7 mouse cellular contexts compared by ENCODE assay signal in the genomic region with DNA sequence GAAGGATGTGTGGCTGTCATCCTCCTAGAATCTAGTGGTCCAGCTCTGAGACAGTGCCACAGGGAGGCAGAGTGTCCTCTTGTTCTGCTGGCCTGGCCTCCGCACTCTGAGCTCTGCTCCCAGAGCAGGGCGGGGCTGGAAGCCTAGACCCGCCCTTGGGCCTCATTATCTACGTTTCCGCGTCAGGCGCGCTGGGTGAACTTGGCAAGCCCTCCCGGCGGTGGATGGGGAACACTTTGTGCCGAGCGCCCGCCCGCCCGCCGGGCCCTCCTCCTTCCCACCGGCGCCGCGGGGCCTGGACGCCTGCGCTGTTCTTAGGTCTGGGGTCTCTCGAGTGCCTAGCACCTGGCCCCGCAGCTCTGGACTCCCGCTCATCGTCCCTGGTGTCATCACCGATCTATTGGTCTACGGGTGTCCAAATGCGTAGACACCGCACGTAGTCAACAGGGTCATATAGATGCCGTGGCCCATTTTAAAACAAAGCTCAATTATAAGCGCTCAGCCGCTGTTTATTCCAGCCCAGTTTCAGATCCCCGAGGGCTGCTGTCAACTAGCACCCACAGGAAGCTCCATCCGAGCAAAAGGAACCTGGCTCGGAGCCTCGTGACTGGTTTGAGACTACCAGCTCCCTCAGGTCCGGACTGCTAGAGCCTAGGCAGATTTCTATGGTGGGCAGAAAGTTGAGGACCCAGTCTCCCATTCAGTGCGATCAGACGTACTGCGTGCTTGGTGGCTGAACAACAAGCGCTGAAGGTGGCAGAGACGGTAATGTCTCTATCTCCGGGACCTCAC. TPM values are rescaled to one million over a fixed set of nuclear protein-coding genes. Genes with fewer than 3 reads are reported as not detected.
DNase-seq lines count a peak whose midpoint lies in the region; ATAC-seq and TF ChIP-seq lines count a peak whose summit lies in the region.

No protein-coding gene starts in this region.

- H3K27ac ChIP-seq in bone marrow, adult 2 months (ENCODE audit: control insufficient read depth, insufficient read depth, low read depth, low read length, poor library complexity): peak overlapping the region; percentile 50
- no peak overlapping the region for H3K27ac ChIP-seq in embryonic fibroblast, embryonic 13.5 days (ENCODE audit: insufficient read depth, low read length)
- H3K27ac ChIP-seq in limb, embryonic 12.5 days: no peak overlapping the region
- no peak overlapping the region for H3K27ac ChIP-seq in midbrain, embryonic 13.5 days
- H3K27ac ChIP-seq in small intestine, adult 2 months (ENCODE audit: insufficient read depth, low read depth, low read length): peak overlapping the region; percentile 44

- H3K4me2 ChIP-seq in limb, embryonic 12.5 days: peak overlapping the region; percentile 98
- peak overlapping the region; percentile 98 for H3K4me2 ChIP-seq in midbrain, embryonic 13.5 days (replicated peaks)

- peak overlapping the region; percentile 58; the same call in 1 of the 2 replicates for H3K9ac ChIP-seq in limb, embryonic 12.5 days (replicated peaks)
- H3K9ac ChIP-seq in midbrain, embryonic 13.5 days (replicated peaks): peak overlapping the region; percentile 64

- DNase-seq in heart, adult 9 months (ENCODE audit: low spot score in 2 of 2): peak; percentile 94
- DNase-seq in kidney, adult 9 months: peak; percentile 93

- TF ChIP-seq POLR2A in bone marrow, adult 2 months (IDR thresholded peaks at IDR 0.05; ENCODE audit: borderline replicate concordance, control insufficient read depth, low read depth, low read length): peak; percentile 52; the same call in 1 of the 2 replicates
- peak; percentile 11; the same call in 1 of the 2 replicates for TF ChIP-seq POLR2A in embryonic fibroblast, embryonic 13.5 days (IDR thresholded peaks at IDR 0.05; ENCODE audit: low read depth, low read length)
- TF ChIP-seq POLR2A in small intestine, adult 2 months (IDR thresholded peaks at IDR 0.05; ENCODE audit: low read depth, low read length): peak; percentile 45

- H3K36me3 ChIP-seq in limb, embryonic 12.5 days: no peaks in the 10 kb centered on the region
- H3K36me3 ChIP-seq in midbrain, embryonic 13.5 days: no peaks in the 10 kb centered on the region
- H3K36me3 ChIP-seq in small intestine, adult 2 months (ENCODE audit: control insufficient read depth, insufficient read depth, low read length): no peaks in the 10 kb centered on the region

- under 1% methylated on average over 45 of the region's 45 CpGs for WGBS in bone marrow, adult 2 months
- WGBS in limb, embryonic 12.5 days: 1% methylated on average over 45 of the region's 45 CpGs
- WGBS in midbrain, embryonic 13.5 days: under 1% methylated on average over 45 of the region's 45 CpGs
- under 1% methylated on average over 45 of the region's 45 CpGs for WGBS in small intestine, adult 2 months

- H3K4me1 ChIP-seq in bone marrow, adult 2 months (ENCODE audit: control insufficient read depth, insufficient read depth, low read length): no peaks in the 10 kb centered on the region; the same call in none of the 2 replicates
- no peaks in the 10 kb centered on the region for H3K4me1 ChIP-seq in embryonic fibroblast, embryonic 13.5 days (ENCODE audit: control insufficient read depth, insufficient read depth, low read length)
- peaks cover 40% of the 10 kb centered on the region for H3K4me1 ChIP-seq in limb, embryonic 12.5 days (replicated peaks)
- H3K4me1 ChIP-seq in midbrain, embryonic 13.5 days (replicated peaks): peaks cover 43% of the 10 kb centered on the region
- H3K4me1 ChIP-seq in small intestine, adult 2 months (ENCODE audit: control insufficient read depth, insufficient read depth, insufficient read length, low read length): peaks cover 7% of the 10 kb centered on the region

- no peaks in the 10 kb centered on the region for H3K9me3 ChIP-seq in limb, embryonic 12.5 days
- no peaks in the 10 kb centered on the region for H3K9me3 ChIP-seq in midbrain, embryonic 13.5 days

- ATAC-seq in limb, embryonic 12.5 days (ENCODE audit: insufficient number of reproducible peaks, insufficient read depth, low FRiP score, low TSS enrichment, low read depth): peak; percentile 50; the same call in 1 of the 2 replicates
- peak; percentile 78 for ATAC-seq in midbrain, embryonic 13.5 days

- H3K27me3 ChIP-seq in limb, embryonic 12.5 days: peaks cover 64% of the 10 kb centered on the region
- peaks cover 54% of the 10 kb centered on the region for H3K27me3 ChIP-seq in midbrain, embryonic 13.5 days
- H3K27me3 ChIP-seq in small intestine, adult 2 months (ENCODE audit: control insufficient read depth, insufficient read depth, low read length): peaks cover 12% of the 10 kb centered on the region

- no peak for TF ChIP-seq CTCF in bone marrow, adult 2 months (IDR thresholded peaks at IDR 0.05; ENCODE audit: control insufficient read depth, insufficient read depth, low read length)
- peak; percentile 36; the same call in 1 of the 2 replicates for TF ChIP-seq CTCF in embryonic fibroblast, embryonic 13.5 days (IDR thresholded peaks at IDR 0.05; ENCODE audit: borderline replicate concordance, insufficient read depth, low read length)
- peak; percentile 23; the same call in 1 of the 2 replicates for TF ChIP-seq CTCF in small intestine, adult 2 months (IDR thresholded peaks at IDR 0.05; ENCODE audit: extremely low read depth, insufficient read length, insufficient replicate concordance, low read depth, low read length)

- peak overlapping the region; percentile 56 for H3K4me3 ChIP-seq in bone marrow, adult 2 months (replicated peaks; ENCODE audit: control insufficient read depth, low read depth, low read length)
- H3K4me3 ChIP-seq in embryonic fibroblast, embryonic 13.5 days (ENCODE audit: insufficient read depth, low read length): peak overlapping the region; percentile 45
- peak overlapping the region; percentile 57 for H3K4me3 ChIP-seq in limb, embryonic 12.5 days (replicated peaks)
- H3K4me3 ChIP-seq in midbrain, embryonic 13.5 days (replicated peaks): peak overlapping the region; percentile 56
- peak overlapping the region; percentile 73 for H3K4me3 ChIP-seq in small intestine, adult 2 months (ENCODE audit: low read depth, low read length)

RNA-seq across cellular contexts. Expression of gene Eva1c, which starts 3.6 kb away (rescaled TPM):
- 3.6 and 10.6 TPM in 2 replicates for polyA plus RNA-seq in bone marrow, adult 2 months (2011; ENCODE audit: insufficient read depth, insufficient read length, low replicate concordance, missing spikeins)
- polyA plus RNA-seq in embryonic fibroblast, embryonic 13.5 days (2011; ENCODE audit: insufficient read length, low read depth, missing spikeins): 1.7 and 2.0 TPM in 2 replicates
- 2.0 and 2.2 TPM in 2 replicates for polyA plus RNA-seq in limb, embryonic 12.5 days (2016; fragmentation: Nextera tagmentation; extraction: Ambion mirVana)
- polyA plus RNA-seq in midbrain, embryonic 13.5 days (2015; fragmentation: Nextera tagmentation; extraction: Ambion mirVana): 1.7 and 2.6 TPM in 2 replicates
- 0.19 and 0.50 TPM in 2 replicates for polyA plus RNA-seq in small intestine, adult 2 months (2012; rRNA removed)

RNA-seq across cellular contexts. Expression of gene Urb1, which starts 19.9 kb away (rescaled TPM):
- polyA plus RNA-seq in bone marrow, adult 2 months (2011; ENCODE audit: insufficient read depth, insufficient read length, low replicate concordance, missing spikeins): 3.4 and 5.1 TPM in 2 replicates
- 6.2 and 6.7 TPM in 2 replicates for polyA plus RNA-seq in embryonic fibroblast, embryonic 13.5 days (2011; ENCODE audit: insufficient read length, low read depth, missing spikeins)
- 12.7 and 15.0 TPM in 2 replicates for polyA plus RNA-seq in limb, embryonic 12.5 days (2016; fragmentation: Nextera tagmentation; extraction: Ambion mirVana)
- 8.7 and 9.8 TPM in 2 replicates for polyA plus RNA-seq in midbrain, embryonic 13.5 days (2015; fragmentation: Nextera tagmentation; extraction: Ambion mirVana)
- polyA plus RNA-seq in small intestine, adult 2 months (2012; rRNA removed): 1.8 and 1.9 TPM in 2 replicates

Comparison
In these comparisons a context has a peak if more than half of its experiments do, and no peak if none do; other contexts are left out.
1. H3K27ac ChIP-seq: peak in bone marrow, adult 2 months (single experiment) and small intestine, adult 2 months (single experiment); none in embryonic fibroblast, embryonic 13.5 days (single experiment), limb, embryonic 12.5 days (single experiment) and midbrain, embryonic 13.5 days (single experiment).
2. Peak in every context shown above with its lines, with median percentiles within 50 percentile points of each other: H3K4me3 ChIP-seq and POLR2A ChIP-seq.